Mouse (Mus musculus) myocyte (in vitro differentiated cells): Measurements from ENCODE around the gene Nosip.

Experiments
- E2F4 ChIP-seq: IDR thresholded peaks from one replicate; pipeline ENCODE4 v1.6.1; 2011; ENCODE audit warnings: mild to moderate bottlenecking, control low read depth, moderate library complexity; ENCODE audit not compliant: insufficient read depth
- MYOD1 ChIP-seq, 3 experiments: IDR thresholded peaks; one replicate each; pipeline ENCODE4 v1.6.1; 2011; ENCODE audit warnings: control low read depth in 2 of 3, low read depth in 2 of 3, mild to moderate bottlenecking in 2 of 3, moderate library complexity in 1 of 3; ENCODE audit not compliant: insufficient read length in 2 of 3, control insufficient read depth in 1 of 3
- POLR2A ChIP-seq: IDR thresholded peaks from one replicate; pipeline ENCODE4 v1.6.1; 2011; ENCODE audit warnings: low read depth, mild to moderate bottlenecking, control low read depth, moderate library complexity; ENCODE audit not compliant: insufficient read length
- TCF12 ChIP-seq: IDR thresholded peaks from one replicate; pipeline ENCODE4 v1.6.1; 2011; ENCODE audit warnings: mild to moderate bottlenecking, control low read depth; ENCODE audit not compliant: poor library complexity, insufficient read depth, severe bottlenecking
- USF1 ChIP-seq: IDR thresholded peaks from one replicate; pipeline ENCODE4 v1.6.1; 2011; ENCODE audit warnings: low read depth, mild to moderate bottlenecking, control low read depth, moderate library complexity

DNA sequence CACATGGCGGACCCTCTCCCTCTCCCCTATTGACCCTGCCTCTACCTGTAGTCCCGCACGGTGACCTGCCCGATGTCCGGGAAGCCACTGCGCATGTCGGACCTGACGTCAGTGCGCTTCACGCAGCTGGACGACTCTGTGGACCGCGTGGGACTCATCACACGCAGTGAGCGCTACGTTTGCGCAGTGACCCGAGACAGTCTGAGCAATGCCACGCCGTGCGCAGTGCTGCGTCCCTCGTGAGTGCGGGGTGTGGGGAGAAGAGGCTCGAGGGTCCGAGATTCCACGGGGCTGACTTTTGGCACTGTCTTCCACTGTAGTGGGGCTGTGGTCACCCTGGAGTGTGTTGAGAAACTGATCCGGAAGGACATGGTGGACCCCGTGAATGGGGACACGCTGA lies 14.3 kb downstream of the Nosip start:
- TF ChIP-seq TCF12 (no peak), POLR2A (peak; percentile 11), USF1 (no peak), MYOD1 (IDR thresholded peaks at IDR 0.05; ENCODE audit: control insufficient read depth in 1 of 3, insufficient read length in 2 of 3, low read depth in 2 of 3) (no peak), E2F4 (no peak)
